Mouse (Mus musculus) E14TG2a.4 (cell line): ENCODE measurements around the gene Pmpcb.

Source experiments
- H3K27me3 ChIP-seq: 2 replicates; pipeline ENCODE4 v1.6.1; 2014; ENCODE audit warnings: low read length, control low read depth; ENCODE audit not compliant: insufficient read depth
- H3K36me3 ChIP-seq: 2 replicates; pipeline ENCODE4 v1.6.1; 2014; ENCODE audit warnings: low read length, control low read depth; ENCODE audit not compliant: insufficient read depth
- H3K4me1 ChIP-seq: replicated peaks from 2 replicates; pipeline ENCODE4 v1.6.1; 2014; ENCODE audit warnings: low read depth, low read length, control low read depth
- H3K4me3 ChIP-seq: replicated peaks from 2 replicates; pipeline ENCODE4 v1.5.1; 2014; ENCODE audit warnings: mild to moderate bottlenecking, low read length
- H3K9me3 ChIP-seq: 2 replicates; pipeline ENCODE4 v1.6.1; 2014; ENCODE audit warnings: low read length, control low read depth
- CTCF ChIP-seq: conservative IDR thresholded peaks from 2 replicates; pipeline ENCODE4 v1.5.1; 2014; ENCODE audit warnings: low read length
- NANOG ChIP-seq: IDR thresholded peaks from 2 replicates; pipeline ENCODE4 v1.6.1; 2014; ENCODE audit warnings: borderline replicate concordance, low read length, mixed read lengths
- POU5F1 ChIP-seq: IDR thresholded peaks from 2 replicates; pipeline ENCODE4 v1.6.1; 2014; ENCODE audit warnings: low read length, borderline replicate concordance

Pmpcb gene

GRCm38 (mm10) chr5:21802907-21803306, 66.0 kb downstream of the Pmpcb start:
- Histone ChIP-seq H3K27me3 (no peaks in the 10 kb centered on the region), H3K4me1 (peaks cover 16% of the 10 kb centered on the region), H3K36me3 (peaks cover 68% of the 10 kb centered on the region), H3K9me3 (no peaks in the 10 kb centered on the region), H3K4me3 (no peak overlapping the region)
- no peak for TF ChIP-seq NANOG
- TF ChIP-seq CTCF, result no peak
- TF ChIP-seq POU5F1, result no peak

GRCm38 (mm10) chr5:21803691-21804188, 66.8 kb downstream of the Pmpcb start:
- no peaks in the 10 kb centered on the region for H3K9me3 ChIP-seq
- no peaks in the 10 kb centered on the region for H3K27me3 ChIP-seq
- H3K4me1 ChIP-seq, result peaks cover 16% of the 10 kb centered on the region
- H3K4me3 ChIP-seq, result 0 out of 2 replicates have a peak overlapping the region, but pooled peaks have one; percentile 11
- TF ChIP-seq POU5F1, result no peak
- no peak for TF ChIP-seq NANOG
- no peak for TF ChIP-seq CTCF
- peaks cover 60% of the 10 kb centered on the region for H3K36me3 ChIP-seq

DNA sequence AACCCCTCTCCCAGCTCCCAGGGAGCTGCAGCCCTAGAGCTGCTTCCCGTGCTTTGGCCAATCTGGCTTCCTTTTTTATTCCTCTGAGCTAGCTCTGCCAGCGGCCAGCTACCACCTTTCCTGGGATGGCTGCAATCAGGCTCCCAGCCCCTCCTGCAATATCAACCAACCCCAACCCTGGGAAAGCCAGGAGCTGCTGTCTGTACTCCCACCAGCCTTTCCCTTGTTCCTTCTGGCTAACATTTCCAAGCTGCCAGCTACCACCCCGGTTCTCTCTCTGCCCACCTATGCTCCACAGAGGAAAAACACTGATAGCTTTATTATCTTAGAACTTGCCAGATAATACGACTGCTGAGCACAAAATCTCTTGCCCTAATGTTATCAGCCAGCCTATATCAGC, 67.9 kb downstream of the Pmpcb start:
- TF ChIP-seq CTCF (no peak), POU5F1 (no peak), NANOG (no peak)
- peaks cover 49% of the 10 kb centered on the region for H3K36me3 ChIP-seq
- H3K4me3 ChIP-seq, result no peak overlapping the region
- no peaks in the 10 kb centered on the region for H3K9me3 ChIP-seq
- H3K27me3 ChIP-seq, result no peaks in the 10 kb centered on the region
- peaks cover 16% of the 10 kb centered on the region for H3K4me1 ChIP-seq
